Mouse (Mus musculus) neural tube, embryonic 15.5 days (tissue): ENCODE data around the gene Nup188. TPM values are rescaled to one million over a fixed set of nuclear protein-coding genes. Genes with fewer than 3 reads are reported as not detected.

Experiments
- ATAC-seq: fragments of 200-750 bp; cut with Nextera tagmentation; 2 replicates; pipeline ENCODE4 v1.8.0; 2017; ENCODE audit warnings: mild to moderate bottlenecking, moderate TSS enrichment, moderate library complexity; ENCODE audit not compliant: low FRiP score
- H3K27ac ChIP-seq: fragments of 300-500 bp; sonication (generic); replicated peaks from 2 replicates; pipeline ENCODE4 v1.5.1; 2015; ENCODE audit warnings: mild to moderate bottlenecking, inconsistent platforms
- H3K27me3 ChIP-seq: fragments of 300-500 bp; sonication (generic); replicated peaks from 2 replicates; pipeline ENCODE4 v1.6.1; 2015; ENCODE audit warnings: inconsistent platforms
- H3K36me3 ChIP-seq: fragments of 300-500 bp; sonication (generic); 2 replicates; pipeline ENCODE4 v1.6.1; 2015; ENCODE audit warnings: inconsistent platforms
- H3K4me1 ChIP-seq: fragments of 300-500 bp; sonication (generic); 2 replicates; pipeline ENCODE4 v1.6.1; 2015; ENCODE audit warnings: inconsistent platforms
- H3K4me2 ChIP-seq: fragments of 300-500 bp; sonication (generic); 2 replicates; pipeline ENCODE4 v1.6.1; 2015; ENCODE audit warnings: inconsistent platforms, mild to moderate bottlenecking, moderate library complexity
- H3K4me3 ChIP-seq: fragments of 300-500 bp; sonication (generic); replicated peaks from 2 replicates; pipeline ENCODE4 v1.5.1; 2015; ENCODE audit warnings: mild to moderate bottlenecking, inconsistent platforms
- H3K9ac ChIP-seq: fragments of 300-500 bp; sonication (generic); replicated peaks from 2 replicates; pipeline ENCODE4 v1.6.1; 2015; ENCODE audit warnings: mild to moderate bottlenecking, inconsistent platforms
- H3K9me3 ChIP-seq: fragments of 300-500 bp; sonication (generic); replicated peaks from 2 replicates; pipeline ENCODE4 v1.6.1; 2016; ENCODE audit warnings: inconsistent platforms
- WGBS: fragments of 180-500 bp; shearing (Covaris S2); methylation state at CpG from one replicate; pipeline ENCODE4 v1.1.7; 2015; ENCODE audit warnings: mixed read lengths; 5-methylcytosine and 5-hydroxymethylcytosine counted together
- polyA plus RNA-seq: library from polyadenylated mRNA; unstranded; fragments of >200 nt; fragmentation: Nextera tagmentation; extraction: Ambion mirVana; gene quantifications from 2 replicates; pipeline ENCODE4 v1.2.1, GENCODE M21; 2015

Nup188 gene
- polyA plus RNA-seq, 1 experiment from 2014 or later: 15.4 TPM

DNA sequence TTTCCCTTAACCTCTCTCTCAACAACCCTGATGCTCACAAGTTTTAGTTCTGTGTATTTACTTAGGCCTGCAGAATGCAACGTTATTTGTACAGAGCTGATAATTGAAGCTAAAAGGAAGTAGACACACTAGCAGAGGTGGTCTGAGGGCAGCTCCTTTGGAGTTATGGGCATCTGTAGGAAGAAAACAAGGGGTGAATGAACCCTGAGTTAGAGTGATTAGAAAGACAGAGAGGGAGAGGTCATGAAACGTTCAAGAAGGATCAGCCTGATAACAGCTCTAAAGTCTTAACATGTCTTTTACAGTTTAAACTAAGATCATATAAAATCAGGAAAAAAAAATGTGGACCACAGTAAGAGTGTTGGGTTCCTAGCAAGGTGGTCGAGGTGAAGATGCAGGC, 23.2 kb downstream of the Nup188 start:
- no peak overlapping the region for H3K4me3 ChIP-seq
- no peaks in the 10 kb centered on the region for H3K9me3 ChIP-seq
- no peak overlapping the region for H3K9ac ChIP-seq
- H3K36me3 ChIP-seq: peaks cover 96% of the 10 kb centered on the region
- no peaks in the 10 kb centered on the region for H3K4me1 ChIP-seq
- 90% methylated on average over 3 of the region's 3 CpGs for WGBS
- H3K4me2 ChIP-seq: no peak overlapping the region
- H3K27ac ChIP-seq: no peak overlapping the region
- H3K27me3 ChIP-seq: no peaks in the 10 kb centered on the region
- no peak for ATAC-seq

DNA sequence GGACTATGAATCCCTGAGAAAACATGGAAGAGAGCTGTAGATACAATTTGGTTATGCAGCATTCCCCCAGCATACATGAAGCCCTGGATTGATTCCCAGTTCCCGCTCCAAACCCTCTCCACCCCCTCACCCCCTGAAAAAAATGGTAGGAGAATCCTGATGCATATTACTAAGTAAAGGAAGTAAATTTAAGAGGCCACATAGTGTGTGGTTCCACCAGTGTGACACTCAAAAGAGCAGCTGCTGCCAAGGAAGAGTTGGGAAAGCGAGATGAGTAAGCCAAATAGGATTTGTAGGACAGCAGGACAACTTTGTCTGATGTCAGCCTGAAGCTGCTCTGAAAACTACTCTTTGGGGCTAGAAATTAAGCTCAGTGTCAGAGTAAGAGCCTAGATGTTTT, 25.3 kb downstream of the Nup188 start:
- Histone ChIP-seq H3K4me2 (no peak overlapping the region), H3K9me3 (no peaks in the 10 kb centered on the region), H3K27me3 (no peaks in the 10 kb centered on the region), H3K4me3 (no peak overlapping the region), H3K9ac (no peak overlapping the region), H3K4me1 (no peaks in the 10 kb centered on the region), H3K27ac (no peak overlapping the region), H3K36me3 (peaks cover 96% of the 10 kb centered on the region)
- 99% methylated on average over 2 of the region's 2 CpGs for WGBS
- no peak for ATAC-seq

DNA sequence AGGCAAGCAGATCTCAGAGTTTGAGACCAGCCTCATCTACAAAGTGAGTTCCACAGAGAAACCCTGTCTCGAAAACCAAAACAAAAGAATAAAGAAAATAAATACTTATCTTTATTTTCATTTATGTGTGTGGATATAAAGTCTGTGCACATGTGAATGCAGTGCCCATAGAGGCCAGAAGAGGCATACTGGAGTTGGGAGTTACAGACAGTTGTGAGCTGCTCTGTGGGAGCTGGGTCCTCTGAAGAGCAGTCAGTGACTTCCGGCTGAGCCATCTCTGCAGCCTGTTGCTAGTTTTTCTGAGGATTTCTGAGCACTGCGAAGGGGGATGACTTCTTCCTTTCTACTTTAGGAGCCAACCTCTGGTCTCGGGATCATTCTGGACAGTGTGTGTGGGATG, 29.9 kb downstream of the Nup188 start:
- ATAC-seq: no peak
- Histone ChIP-seq H3K27ac (no peak overlapping the region), H3K4me1 (no peaks in the 10 kb centered on the region), H3K9ac (no peak overlapping the region), H3K4me3 (no peak overlapping the region), H3K27me3 (no peaks in the 10 kb centered on the region), H3K9me3 (no peaks in the 10 kb centered on the region), H3K4me2 (no peak overlapping the region), H3K36me3 (peaks cover 88% of the 10 kb centered on the region)
- 95% methylated on average over 4 of the region's 4 CpGs for WGBS

DNA sequence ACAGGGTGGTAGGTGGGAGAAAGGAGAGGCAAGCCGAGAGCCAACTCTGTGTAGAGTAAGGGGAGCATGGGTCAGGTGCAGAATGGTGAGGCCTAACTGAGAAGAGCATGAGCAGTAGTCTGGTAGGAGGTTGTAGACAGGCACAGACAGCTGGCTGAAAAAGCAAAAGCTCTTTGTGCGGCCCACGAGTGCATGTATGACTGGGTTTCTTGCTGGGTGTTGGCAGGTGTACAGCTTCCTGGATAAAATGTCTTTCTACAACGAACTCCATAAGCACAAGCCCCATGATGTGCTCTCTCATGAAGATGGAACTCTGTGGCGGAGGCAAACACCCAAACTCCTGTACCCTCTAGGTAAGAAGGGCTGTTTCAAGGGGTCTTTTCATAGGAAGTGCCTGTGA, 30.8 kb downstream of the Nup188 start:
- ATAC-seq: no peak
- Histone ChIP-seq H3K4me3 (no peak overlapping the region), H3K4me1 (no peaks in the 10 kb centered on the region), H3K4me2 (no peak overlapping the region), H3K27me3 (no peaks in the 10 kb centered on the region), H3K9me3 (no peaks in the 10 kb centered on the region), H3K36me3 (peaks cover 90% of the 10 kb centered on the region), H3K27ac (no peak overlapping the region), H3K9ac (no peak overlapping the region)
- WGBS: 95% methylated on average over 5 of the region's 5 CpGs

DNA sequence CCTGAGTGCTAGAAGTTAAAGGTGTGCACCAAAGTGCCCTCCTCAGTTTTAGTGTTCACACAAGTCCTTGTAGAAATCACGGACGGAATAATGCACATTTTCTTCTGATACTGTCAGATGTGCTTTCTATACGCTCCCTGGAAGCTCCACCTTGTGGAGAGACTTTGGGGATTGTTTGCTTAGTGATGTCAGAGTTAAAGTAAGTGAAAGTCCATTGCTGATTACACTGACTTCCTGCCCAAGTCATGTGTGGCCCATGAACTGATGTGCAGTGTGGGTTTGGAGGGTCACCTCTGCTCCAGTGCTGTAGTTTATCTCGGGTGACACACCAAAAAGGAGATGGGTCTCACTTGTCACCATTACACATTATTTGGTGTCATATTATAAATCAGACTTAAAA, 33.1 kb downstream of the Nup188 start:
- no peaks in the 10 kb centered on the region for H3K27me3 ChIP-seq
- H3K4me3 ChIP-seq: no peak overlapping the region
- H3K27ac ChIP-seq: no peak overlapping the region
- H3K9me3 ChIP-seq: no peaks in the 10 kb centered on the region
- H3K4me2 ChIP-seq: no peak overlapping the region
- H3K36me3 ChIP-seq: peaks cover 90% of the 10 kb centered on the region
- 99% methylated on average over 4 of the region's 4 CpGs for whole genome bisulfite sequencing
- no peaks in the 10 kb centered on the region for H3K4me1 ChIP-seq
- ATAC-seq: no peak
- H3K9ac ChIP-seq: no peak overlapping the region

DNA sequence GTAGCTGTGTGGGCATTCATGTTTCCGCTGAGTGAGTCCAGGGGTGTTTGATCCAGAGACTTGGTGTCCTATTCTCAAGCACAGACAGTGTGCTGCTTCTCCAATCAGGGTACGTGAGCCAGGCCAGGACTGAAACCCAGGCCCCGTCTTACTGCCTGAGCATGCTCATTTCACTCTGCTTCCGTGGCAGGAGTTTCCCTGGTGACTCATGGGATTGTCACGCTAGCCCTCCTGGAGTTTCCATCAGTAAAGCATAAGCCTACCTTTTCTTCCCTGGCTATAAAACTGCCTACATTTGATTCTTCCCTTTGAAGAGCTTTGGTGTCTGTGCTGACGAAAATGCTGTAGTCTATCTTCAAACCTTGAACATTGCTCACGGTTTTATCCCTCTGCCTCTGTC, 36.9 kb downstream of the Nup188 start:
- 90% methylated on average over 7 of the region's 7 CpGs for WGBS
- Histone ChIP-seq H3K4me1 (no peaks in the 10 kb centered on the region), H3K9ac (no peak overlapping the region), H3K4me2 (no peak overlapping the region), H3K36me3 (peaks cover 87% of the 10 kb centered on the region), H3K4me3 (no peak overlapping the region), H3K27me3 (no peaks in the 10 kb centered on the region), H3K27ac (no peak overlapping the region), H3K9me3 (no peaks in the 10 kb centered on the region)
- ATAC-seq: no peak

DNA sequence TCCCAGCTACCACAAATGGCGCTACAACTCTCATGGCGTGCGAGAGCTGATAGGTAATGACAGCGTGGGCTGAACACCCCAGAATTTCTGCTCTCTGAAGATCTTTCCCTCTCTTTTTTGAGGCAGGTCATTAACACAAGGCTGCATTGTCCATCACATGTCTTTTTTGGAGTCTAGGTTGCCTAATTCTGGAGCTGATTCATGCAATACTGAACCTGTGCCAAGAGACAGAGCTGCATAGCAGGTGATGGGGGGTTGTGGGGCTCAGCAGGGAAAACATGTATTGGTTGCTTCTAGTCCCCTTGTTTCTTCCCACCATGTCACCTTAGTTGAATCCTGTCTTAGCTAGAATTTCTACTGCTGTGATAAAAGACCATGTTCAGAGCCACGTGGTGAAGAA, 39.1 kb downstream of the Nup188 start:
- H3K27ac ChIP-seq: no peak overlapping the region
- no peak overlapping the region for H3K4me3 ChIP-seq
- H3K36me3 ChIP-seq: peaks cover 95% of the 10 kb centered on the region
- no peaks in the 10 kb centered on the region for H3K27me3 ChIP-seq
- H3K4me2 ChIP-seq: no peak overlapping the region
- H3K4me1 ChIP-seq: no peaks in the 10 kb centered on the region
- ATAC-seq: no peak
- no peak overlapping the region for H3K9ac ChIP-seq
- WGBS: 96% methylated on average over 5 of the region's 5 CpGs
- H3K9me3 ChIP-seq: no peaks in the 10 kb centered on the region

DNA sequence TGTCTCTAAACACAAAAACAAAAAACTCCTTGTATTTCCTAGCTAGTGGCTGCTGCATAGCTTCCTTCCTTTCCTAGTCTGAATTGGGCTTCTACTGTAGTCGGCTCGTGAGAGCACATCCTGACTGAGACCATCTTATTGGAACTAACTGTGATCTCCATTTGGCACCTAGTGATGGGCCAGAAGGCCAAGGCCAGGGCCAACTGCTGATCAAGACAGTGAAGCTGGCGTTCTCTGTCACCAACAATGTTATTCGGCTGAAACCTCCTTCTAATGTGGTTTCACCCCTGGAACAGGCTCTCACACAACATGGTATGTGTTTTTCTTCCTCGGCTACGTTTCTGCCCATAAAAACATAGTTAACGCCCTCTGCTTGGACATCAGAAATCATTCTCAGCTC, 41.1 kb downstream of the Nup188 start:
- no peak overlapping the region for H3K4me3 ChIP-seq
- no peak overlapping the region for H3K27ac ChIP-seq
- H3K36me3 ChIP-seq: peaks cover 95% of the 10 kb centered on the region
- no peaks in the 10 kb centered on the region for H3K27me3 ChIP-seq
- WGBS: 94% methylated on average over 7 of the region's 7 CpGs
- no peak overlapping the region for H3K4me2 ChIP-seq
- no peak for ATAC-seq
- H3K9ac ChIP-seq: no peak overlapping the region
- H3K9me3 ChIP-seq: no peaks in the 10 kb centered on the region
- H3K4me1 ChIP-seq: no peaks in the 10 kb centered on the region

DNA sequence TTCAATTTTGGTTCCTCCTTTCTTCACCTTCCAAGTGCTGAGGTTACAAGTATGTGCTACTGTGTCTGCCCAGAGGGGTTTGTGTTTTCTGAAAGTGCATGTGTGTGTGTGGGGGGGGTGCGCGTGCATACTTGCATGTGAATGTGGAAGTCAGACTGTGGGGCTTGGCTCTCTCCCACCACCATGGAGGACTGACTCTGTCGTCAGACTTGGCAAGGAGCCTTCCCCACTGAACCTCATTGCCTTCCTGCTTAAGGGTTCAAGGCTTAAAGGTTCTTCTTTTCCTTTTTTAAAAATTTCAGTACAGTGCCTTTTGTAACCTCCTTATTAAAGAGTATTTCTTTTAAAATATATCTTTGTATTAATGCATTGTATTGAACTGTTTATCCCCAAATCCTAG, 42.6 kb downstream of the Nup188 start:
- no peak overlapping the region for H3K9ac ChIP-seq
- H3K9me3 ChIP-seq: no peaks in the 10 kb centered on the region
- no peaks in the 10 kb centered on the region for H3K27me3 ChIP-seq
- no peak for ATAC-seq
- H3K27ac ChIP-seq: no peak overlapping the region
- H3K4me2 ChIP-seq: no peak overlapping the region
- no peak overlapping the region for H3K4me3 ChIP-seq
- no peaks in the 10 kb centered on the region for H3K4me1 ChIP-seq
- H3K36me3 ChIP-seq: peaks cover 95% of the 10 kb centered on the region
- WGBS: 87% methylated on average over 3 of the region's 3 CpGs

DNA sequence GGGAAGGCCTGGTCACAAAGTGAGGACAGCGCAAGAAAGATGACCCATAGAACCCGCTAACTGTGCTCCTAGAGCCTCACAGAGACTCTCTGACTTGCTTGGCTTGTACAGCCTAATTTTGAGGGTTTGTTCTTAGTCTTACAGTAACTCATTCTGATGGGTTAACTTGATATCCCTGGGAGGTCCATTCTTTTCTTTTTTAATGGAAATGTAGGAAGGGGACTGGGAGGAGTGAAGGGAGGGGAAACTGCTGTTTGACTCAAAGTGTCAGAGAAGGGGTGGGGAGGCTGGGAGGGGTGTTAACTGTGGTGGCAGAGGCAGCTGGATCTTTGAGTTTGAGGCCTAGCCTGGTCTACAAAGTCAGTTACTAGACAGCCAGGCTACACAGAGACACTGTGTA, 49.1 kb downstream of the Nup188 start:
- no peaks in the 10 kb centered on the region for H3K9me3 ChIP-seq
- H3K9ac ChIP-seq: no peak overlapping the region
- 88% methylated on average over 2 of the region's 2 CpGs for WGBS
- no peak overlapping the region for H3K4me2 ChIP-seq
- H3K4me3 ChIP-seq: no peak overlapping the region
- H3K27me3 ChIP-seq: no peaks in the 10 kb centered on the region
- peaks cover 97% of the 10 kb centered on the region for H3K36me3 ChIP-seq
- H3K27ac ChIP-seq: no peak overlapping the region
- H3K4me1 ChIP-seq: no peaks in the 10 kb centered on the region
- ATAC-seq: no peak

DNA sequence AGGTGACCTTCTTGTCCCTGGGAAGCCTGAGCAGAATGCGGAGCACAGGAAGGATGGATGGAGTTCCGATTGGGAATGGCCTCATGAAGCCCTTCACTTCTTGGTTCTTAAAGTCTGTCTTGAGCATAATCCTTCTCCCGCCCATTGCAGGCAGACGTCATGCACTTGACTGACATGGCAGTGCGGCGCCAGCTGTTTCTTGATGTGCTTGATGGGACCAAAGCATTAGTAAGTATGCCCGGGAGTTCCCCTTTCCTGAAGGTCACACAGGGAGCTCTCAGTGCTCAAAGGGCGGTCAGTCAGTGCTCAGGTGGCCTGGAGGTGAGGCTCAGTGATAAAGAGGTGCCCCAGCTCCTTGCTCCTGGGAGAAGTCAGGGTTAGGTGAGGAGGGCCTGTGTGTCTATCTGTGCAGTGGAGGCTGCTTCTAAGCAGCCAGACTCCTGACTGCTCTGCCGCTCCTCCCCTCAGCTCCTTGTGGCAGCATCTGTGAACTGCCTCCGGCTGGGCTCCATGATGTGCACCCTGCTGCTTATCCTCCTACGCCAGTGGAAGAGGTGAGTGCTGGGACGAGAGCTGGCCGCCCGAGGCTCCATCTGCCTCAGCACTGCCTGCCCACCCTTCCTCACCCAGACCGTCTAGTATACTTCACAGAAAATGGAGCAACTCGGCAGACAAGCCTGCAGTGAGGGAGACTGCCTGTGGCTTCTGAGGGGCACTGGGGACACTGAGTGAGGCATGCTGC, 50.1 kb downstream of the Nup188 start:
- no peaks in the 10 kb centered on the region for H3K9me3 ChIP-seq
- ATAC-seq: no peak
- H3K9ac ChIP-seq: no peak overlapping the region
- 88% methylated on average over 16 of the region's 16 CpGs for WGBS
- no peak overlapping the region for H3K4me2 ChIP-seq
- no peak overlapping the region for H3K27ac ChIP-seq
- peaks cover 96% of the 10 kb centered on the region for H3K36me3 ChIP-seq
- H3K27me3 ChIP-seq: no peaks in the 10 kb centered on the region
- H3K4me3 ChIP-seq: no peak overlapping the region
- H3K4me1 ChIP-seq: no peaks in the 10 kb centered on the region

DNA sequence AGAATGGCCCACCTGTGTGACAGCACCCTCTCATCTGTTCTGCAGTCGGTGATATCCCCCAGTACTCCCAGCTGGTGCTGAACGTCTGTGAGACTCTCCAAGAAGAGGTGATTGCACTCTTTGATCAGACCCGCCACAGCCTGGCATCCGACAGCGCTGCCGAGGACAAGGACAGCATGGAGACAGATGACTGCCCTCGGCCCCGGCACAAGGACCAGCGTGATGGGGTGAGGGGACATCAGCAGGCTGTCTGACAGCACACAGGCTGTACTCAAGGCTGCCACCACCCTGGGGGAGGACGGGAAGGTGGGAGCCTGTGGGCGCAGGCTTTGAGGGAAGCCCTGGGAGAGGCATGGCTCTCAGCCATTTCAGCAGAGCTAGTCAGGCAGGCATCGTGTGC, 51.0 kb downstream of the Nup188 start:
- ATAC-seq: no peak
- 86% methylated on average over 12 of the region's 12 CpGs for WGBS

More for the DNA sequence above, 51.0 kb downstream of the Nup188 start:
- Histone ChIP-seq H3K27ac (no peak overlapping the region), H3K4me1 (no peaks in the 10 kb centered on the region), H3K27me3 (no peaks in the 10 kb centered on the region), H3K4me2 (no peak overlapping the region), H3K9ac (no peak overlapping the region), H3K4me3 (no peak overlapping the region), H3K9me3 (no peaks in the 10 kb centered on the region), H3K36me3 (peaks cover 96% of the 10 kb centered on the region)
